Mouse (Mus musculus): ENCODE results near the gene Snx9.

DNA sequence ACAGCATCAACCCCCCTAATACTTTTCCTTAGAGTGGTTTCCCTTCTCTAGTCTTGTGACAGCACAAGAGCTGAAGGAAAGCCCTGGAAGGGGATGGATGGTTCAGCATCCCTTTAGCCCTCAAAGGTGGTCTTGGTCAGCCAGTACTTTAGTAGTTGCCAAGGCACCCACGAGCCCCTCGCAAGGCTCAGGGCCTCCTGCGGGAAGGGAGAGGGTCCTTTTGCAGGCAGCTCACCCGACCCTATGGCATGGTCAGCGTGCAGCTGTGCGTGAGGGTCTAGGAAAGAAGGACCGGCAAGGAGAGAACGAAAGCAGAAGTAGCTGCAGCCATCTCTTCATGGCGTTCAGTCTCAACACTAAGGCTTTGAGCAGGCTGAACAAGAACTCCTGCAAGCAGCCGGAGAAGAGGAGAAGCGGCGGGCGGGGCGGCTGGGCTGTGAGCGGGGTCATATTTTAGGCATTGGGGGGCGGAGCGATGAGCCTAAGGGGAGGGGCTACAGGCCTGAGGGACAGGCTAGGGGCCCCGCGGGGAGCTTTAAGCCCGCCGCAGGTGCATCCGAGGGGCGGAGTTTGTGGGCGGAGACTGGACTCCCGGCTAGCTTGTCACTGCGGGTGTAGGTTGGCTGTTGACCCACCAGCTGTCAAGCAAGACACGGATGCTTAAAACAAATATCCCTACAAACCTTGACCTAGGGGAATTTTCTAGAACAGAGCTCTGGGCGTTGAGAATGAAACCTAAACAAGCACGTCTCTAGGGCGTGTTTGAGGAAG lies 93.6 kb downstream of the Snx9 start:
- no peak for TF ChIP-seq CTCF (IDR thresholded peaks at IDR 0.05; ENCODE audit: low read depth, low read length)
- TF ChIP-seq POLR2A (IDR thresholded peaks at IDR 0.05; ENCODE audit: extremely low read depth, insufficient read depth, low read length): no peak
